Mouse (Mus musculus): ENCODE results near the gene Fam50a. TPM values are rescaled to one million over a fixed set of nuclear protein-coding genes. Genes with fewer than 3 reads are reported as not detected.

Fam50a gene
- 22.3 and 24.1 TPM in 2 replicates for polyA plus RNA-seq (2012; rRNA removed)

DNA sequence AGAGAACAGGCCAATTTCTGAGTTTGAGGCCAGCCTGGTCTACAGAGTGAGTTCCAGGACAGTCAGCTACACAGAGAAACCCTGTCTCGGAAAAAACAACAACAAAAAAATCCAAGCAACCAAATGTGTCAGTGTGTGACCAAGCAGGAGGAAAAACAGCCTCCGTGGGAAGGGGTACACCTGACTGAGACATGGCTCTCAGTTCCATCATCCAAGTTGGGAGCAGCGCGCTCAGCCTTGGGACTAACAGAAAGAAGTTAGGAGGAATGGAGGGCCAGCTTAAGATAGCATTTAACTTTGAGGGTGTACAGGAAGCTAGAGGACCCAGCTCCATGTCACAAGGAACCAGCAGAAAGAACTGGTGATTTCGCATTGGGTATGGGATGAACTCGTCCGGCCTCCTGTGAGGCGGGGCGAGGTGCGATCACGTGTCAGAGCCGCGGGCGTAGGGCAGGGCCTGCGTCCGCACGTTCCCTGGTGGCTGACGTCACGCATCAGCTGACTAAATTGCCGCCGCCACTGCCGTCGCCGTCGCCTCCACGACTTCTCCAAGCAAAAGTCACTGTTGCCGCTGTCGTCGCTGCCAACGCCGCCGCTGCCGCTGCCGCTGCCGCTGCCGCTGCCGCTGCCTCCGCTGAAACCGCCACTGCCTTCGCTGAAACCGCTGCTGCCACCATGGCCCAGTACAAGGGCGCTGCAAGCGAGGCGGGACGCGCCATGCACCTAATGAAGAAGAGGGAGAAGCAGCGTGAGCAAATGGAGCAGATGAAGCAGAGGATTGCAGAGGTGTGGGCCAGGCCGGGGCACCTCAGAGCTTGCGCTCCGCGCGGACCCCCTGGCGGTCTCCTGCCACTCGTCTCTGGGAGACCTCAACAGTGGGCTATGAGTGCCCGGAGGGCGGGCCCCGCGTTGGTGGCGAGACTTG, at the start of gene Fam50a:
Fam50a (plus strand) TSS at position 494 of the 925 bp plus-strand sequence.

DNA sequence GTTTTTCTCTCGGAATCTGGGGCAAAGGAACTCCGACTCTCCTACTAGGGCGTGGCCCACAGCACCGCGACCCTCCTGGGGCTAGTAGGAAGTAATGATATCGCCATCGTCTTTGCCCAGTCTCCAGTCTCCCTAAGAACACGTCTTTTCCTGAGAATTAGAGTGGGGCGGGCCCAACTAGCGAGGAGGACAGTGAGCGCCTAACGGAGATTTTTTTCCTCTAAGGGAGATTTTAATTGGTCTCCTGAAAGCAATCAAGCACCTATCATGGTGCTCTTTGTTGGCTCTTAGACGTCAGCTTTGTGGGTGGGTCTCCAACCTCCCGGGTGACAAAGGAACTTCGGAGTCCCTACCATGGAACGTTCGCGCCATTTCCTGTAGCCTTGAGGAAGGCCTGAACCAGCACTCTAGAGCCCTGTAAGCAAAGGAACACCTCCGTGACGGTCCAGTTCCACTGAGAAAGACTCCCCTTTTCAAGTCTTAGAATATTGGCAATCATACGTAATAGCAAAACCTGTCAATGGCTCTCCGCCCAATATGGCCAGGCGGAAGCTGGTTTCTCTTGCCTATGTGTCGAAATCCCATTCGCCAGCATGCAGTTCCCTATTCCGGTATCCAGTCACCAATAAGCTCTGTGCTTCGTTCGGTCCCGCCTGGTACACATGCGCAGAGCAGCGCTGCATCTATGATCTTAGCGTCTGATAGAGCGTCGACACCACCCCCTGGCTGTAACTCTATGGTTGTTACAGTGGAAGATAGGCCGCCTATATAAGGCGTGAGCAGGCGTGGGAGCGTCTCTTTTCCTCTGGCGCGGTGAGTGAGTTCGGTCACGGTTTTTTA, 42.6 kb upstream of the Fam50a start, which contains the start of gene Rpl10:
Rpl10 (plus strand) TSS at position 751 of the 840 bp plus-strand sequence.

DNA sequence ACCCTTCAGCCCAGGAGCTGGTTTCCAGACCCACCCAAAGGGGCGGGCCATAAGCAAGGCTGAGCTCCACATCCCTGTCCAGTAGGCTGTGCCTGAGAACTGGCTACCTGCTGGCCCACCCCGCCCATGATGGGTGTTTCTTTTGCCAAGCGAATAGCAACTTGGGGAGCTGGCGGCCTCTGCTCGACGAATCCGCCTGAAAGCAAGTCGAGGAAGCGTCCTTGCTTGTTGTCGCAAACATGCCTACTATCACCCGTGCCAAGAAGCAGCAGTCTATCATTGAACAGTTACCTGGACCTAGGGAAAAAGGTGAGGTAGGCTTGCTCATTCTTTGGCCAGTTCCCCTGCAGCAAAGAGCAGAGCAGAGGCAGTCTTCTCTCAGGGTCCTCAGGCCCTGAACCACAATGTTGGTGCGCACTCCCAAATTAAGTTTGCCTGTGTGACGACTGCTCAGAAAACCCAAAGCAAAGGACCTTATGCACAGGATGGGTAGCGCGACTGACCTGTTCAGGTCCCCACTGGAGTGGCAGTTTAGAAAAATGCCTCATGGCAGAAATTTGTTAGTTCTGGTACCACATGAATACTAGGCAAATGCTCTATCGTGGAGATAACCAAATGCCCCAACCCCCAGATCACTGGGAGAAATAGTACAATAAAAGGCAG, 31.0 kb upstream of the Fam50a start, which contains the start of the genes Taz and Dnase1l1:
Taz (plus strand) TSS at position 181 of the 663 bp plus-strand sequence.
Dnase1l1 (minus strand) TSS at position 606 of the 663 bp plus-strand sequence.

DNA sequence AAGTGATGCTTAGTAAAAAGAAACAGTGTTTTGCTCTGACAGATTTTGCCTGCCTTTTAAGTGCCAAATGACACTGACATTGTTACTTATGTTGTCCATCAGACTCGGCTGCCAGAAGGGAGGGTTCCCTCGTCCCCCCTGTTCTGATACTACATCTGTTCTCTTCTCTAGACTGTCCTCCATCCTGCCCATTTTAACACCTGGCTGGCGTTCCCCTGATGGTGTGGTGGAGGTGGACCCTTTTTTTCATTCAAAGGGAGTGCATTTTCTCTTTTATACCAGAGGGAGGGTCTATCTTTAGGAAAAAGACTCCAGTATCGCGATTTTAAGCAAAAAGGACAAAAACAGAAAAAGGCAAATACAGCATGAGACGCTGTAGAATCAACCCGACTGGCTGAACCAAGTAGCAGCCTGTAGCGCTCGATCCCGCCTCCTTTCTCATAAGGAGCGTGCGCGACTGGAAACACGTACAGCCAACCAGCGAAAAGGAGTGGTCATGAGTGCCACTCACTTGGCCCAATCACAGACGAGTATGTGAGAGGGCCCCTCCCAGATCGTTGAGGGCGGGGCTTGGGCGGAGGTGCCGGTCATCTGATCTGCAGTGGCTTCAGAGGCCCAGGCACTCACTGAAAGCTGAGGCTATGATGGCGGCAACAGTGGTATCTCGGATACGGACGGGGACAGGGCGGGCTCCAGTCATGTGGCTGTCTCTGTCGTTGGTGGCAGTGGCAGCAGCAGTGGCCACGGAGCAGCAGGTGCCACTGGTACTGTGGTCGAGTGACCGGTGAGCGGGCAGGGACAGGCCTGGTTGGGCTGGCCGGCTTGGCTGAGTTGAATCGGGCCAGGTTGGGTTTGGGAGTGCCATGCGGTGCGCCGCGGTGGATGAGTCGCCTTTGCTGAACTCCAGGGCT, 16.0 kb upstream of the Fam50a start, which contains the start of gene Atp6ap1:
Atp6ap1 (plus strand) TSS at position 560 of the 911 bp plus-strand sequence.

DNA sequence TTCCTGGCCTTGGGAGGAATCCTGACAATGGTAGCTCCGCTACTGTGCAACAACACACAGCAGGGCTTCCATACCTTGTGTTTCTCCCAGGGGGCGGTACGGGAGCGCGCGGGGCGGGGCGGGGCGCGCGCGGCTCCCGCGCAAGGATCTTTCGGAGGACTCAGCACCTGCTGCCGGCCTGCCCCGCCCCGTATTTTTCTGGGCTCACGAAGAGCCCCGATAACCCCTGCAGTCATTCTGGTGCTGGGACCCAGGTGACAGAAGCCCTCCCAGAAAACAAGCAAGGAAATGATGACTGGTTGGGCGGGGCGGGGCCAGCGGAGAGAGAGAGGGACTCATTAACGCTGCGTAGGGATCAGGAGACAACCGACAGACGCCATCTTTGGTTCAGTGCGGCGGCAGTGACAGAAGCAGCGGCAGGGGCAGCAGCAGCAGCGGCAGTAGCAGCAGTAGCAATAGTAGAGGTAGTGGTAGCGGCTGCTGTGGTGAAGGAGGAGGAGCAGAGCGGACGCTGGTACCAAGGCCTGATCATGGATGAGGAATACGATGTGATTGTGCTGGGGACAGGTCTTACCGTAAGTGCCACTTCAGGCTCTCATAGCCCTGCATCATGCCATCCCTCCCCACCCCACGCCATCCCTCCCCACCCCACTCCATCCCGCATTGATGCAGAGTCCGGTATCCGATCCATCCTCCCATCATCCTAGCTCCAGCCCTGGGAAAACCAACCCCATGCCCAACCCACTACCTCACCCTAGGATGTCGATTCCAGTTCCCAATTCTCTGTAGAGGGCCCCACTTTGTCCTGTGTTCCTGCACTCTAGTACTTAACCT, 7.7 kb upstream of the Fam50a start, which contains the start of gene Gdi1:
Gdi1 (plus strand) TSS at position 132 of the 834 bp plus-strand sequence.

DNA sequence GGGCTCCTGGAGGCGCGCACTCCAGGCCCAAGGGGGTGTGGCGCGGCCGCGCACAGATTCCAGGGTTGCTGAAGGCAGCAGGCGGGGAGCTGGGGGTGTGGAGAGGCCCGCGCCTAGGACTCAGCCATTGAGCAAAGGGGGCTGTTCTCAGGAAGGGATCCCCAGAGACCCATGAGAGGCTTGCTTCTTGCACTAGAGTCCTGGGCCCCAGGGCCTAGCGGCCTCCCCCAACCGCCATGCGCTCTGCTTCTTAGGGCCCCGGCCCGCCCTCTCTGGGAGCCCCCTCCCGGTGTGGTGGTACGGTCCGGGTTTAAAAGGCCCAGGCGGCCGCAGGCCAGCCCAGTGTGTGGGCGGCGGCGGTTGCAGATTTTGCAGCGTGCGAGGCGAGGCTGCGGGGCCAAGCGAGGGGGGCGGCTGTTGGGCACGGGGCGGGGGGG, 15.9 kb downstream of the Fam50a start, which contains the start of gene Plxna3:
Plxna3 (plus strand) TSS at position 342 of the 437 bp plus-strand sequence.

DNA sequence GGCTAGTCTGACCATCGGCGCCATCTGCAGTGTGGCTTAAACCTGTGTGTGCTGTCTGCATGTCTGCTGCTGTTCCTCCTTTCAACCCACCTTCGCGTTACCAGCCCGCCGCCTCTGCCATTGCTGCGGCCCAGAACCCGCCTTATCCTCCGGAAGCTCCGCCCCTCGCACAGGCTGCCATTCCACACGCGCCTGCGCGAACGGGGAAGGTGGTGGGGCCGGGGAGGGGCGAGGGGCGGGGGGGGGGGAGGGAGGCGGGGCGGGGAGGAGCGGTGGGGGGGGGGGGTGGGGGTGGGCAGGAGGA, 40.6 kb downstream of the Fam50a start, which contains the start of gene Lage3:
Lage3 (minus strand) TSS at position 152 of the 304 bp plus-strand sequence.

Other genes with a start within 250 kb of the Fam50a start
- not detected in 2 replicates for gene Opn1mw, start 185.6 kb upstream of the Fam50a start, polyA plus RNA-seq (2012; rRNA removed)
- gene Mecp2, start 177.7 kb upstream of the Fam50a start, polyA plus RNA-seq (2012; rRNA removed), result 3.7 and 4.0 TPM in 2 replicates
- gene Tex28, start 145.2 kb upstream of the Fam50a start, polyA plus RNA-seq (2012; rRNA removed), result not detected in 2 replicates
- gene Tktl1, start 135.8 kb upstream of the Fam50a start, polyA plus RNA-seq (2012; rRNA removed), result not detected in 2 replicates
- gene Flna, start 63.2 kb upstream of the Fam50a start, polyA plus RNA-seq (2012; rRNA removed), result 62.6 and 67.5 TPM in 2 replicates
- gene Emd, start 58.3 kb upstream of the Fam50a start, polyA plus RNA-seq (2012; rRNA removed), result 24.7 and 30.3 TPM in 2 replicates
- gene Rpl10, start 42.2 kb upstream of the Fam50a start, polyA plus RNA-seq (2012; rRNA removed), result 1,179 and 1,434 TPM in 2 replicates
- gene Taz, start 31.1 kb upstream of the Fam50a start, polyA plus RNA-seq (2012; rRNA removed), result 18.0 and 20.9 TPM in 2 replicates
- 21.8 and 24.2 TPM in 2 replicates for gene Dnase1l1, start 30.7 kb upstream of the Fam50a start, polyA plus RNA-seq (2012; rRNA removed)
- gene Atp6ap1, start 15.9 kb upstream of the Fam50a start, polyA plus RNA-seq (2012; rRNA removed), result 58.9 and 70.1 TPM in 2 replicates
- 101 and 102 TPM in 2 replicates for gene Gdi1, start 8.0 kb upstream of the Fam50a start, polyA plus RNA-seq (2012; rRNA removed)
- gene Plxna3, start 16.0 kb downstream of the Fam50a start, polyA plus RNA-seq (2012; rRNA removed), result 2.8 and 2.9 TPM in 2 replicates
- 43.3 and 50.5 TPM in 2 replicates for gene Lage3, start 40.6 kb downstream of the Fam50a start, polyA plus RNA-seq (2012; rRNA removed)
- 18.2 and 19.7 TPM in 2 replicates for gene Ubl4a, start 60.2 kb downstream of the Fam50a start, polyA plus RNA-seq (2012; rRNA removed)
- 3.6 and 4.8 TPM in 2 replicates for gene Slc10a3, start 60.3 kb downstream of the Fam50a start, polyA plus RNA-seq (2012; rRNA removed)
- 5.9 and 7.1 TPM in 2 replicates for gene Fam3a, start 80.2 kb downstream of the Fam50a start, polyA plus RNA-seq (2012; rRNA removed)
- 12.9 and 13.4 TPM in 2 replicates for gene Ikbkg, start 80.3 kb downstream of the Fam50a start, polyA plus RNA-seq (2012; rRNA removed)
- gene G6pdx, start 116.2 kb downstream of the Fam50a start, polyA plus RNA-seq (2012; rRNA removed), result 22.1 and 30.4 TPM in 2 replicates
- not detected in 2 replicates for gene Gm6880, start 168.4 kb downstream of the Fam50a start, polyA plus RNA-seq (2012; rRNA removed)

Data from liver, embryonic 14 days (tissue).